Mouse (Mus musculus) ES-Bruce4 (cell line): ENCODE measurements around the gene Kri1. TPM values are rescaled to one million over a fixed set of nuclear protein-coding genes. Genes with fewer than 3 reads are reported as not detected.
"Not testable (repeated sequence)": the region's sequence is repeated elsewhere in the genome, so short reads cannot be mapped to it uniquely, and the experiment has no call there.

Experiments
- H3K27ac ChIP-seq: 2 replicates; pipeline ENCODE4 v1.5.1; 2012; ENCODE audit warnings: low read length, inconsistent platforms; ENCODE audit not compliant: insufficient read depth
- H3K27me3 ChIP-seq: 2 replicates; pipeline ENCODE4 v1.6.1; 2012; ENCODE audit warnings: mild to moderate bottlenecking, low read length, inconsistent platforms; ENCODE audit not compliant: control insufficient read depth, poor library complexity, insufficient read depth, severe bottlenecking
- H3K36me3 ChIP-seq: 2 replicates; pipeline ENCODE4 v1.6.1; 2012; ENCODE audit warnings: inconsistent platforms, mild to moderate bottlenecking, low read length, moderate library complexity; ENCODE audit not compliant: control insufficient read depth, poor library complexity, insufficient read depth, severe bottlenecking
- H3K4me1 ChIP-seq: one replicate; pipeline ENCODE4 v1.8.1; 2011; ENCODE audit warnings: low read length; ENCODE audit not compliant: control insufficient read depth, insufficient read depth
- H3K4me3 ChIP-seq: 2 replicates; pipeline ENCODE4 v1.5.1; 2011; ENCODE audit warnings: low read depth, mild to moderate bottlenecking, low read length
- H3K9ac ChIP-seq: 2 replicates; pipeline ENCODE4 v1.6.1; 2012; ENCODE audit warnings: low read depth, mild to moderate bottlenecking, inconsistent platforms; ENCODE audit not compliant: poor library complexity, severe bottlenecking
- H3K9me3 ChIP-seq: replicated peaks from 2 replicates; pipeline ENCODE4 v1.6.1; 2012; ENCODE audit warnings: mild to moderate bottlenecking, low read length, inconsistent platforms; ENCODE audit not compliant: control insufficient read depth, poor library complexity, insufficient read depth, severe bottlenecking
- CTCF ChIP-seq: IDR thresholded peaks from one replicate; pipeline ENCODE4 v1.8.1; 2011; ENCODE audit warnings: low read depth, low read length
- EP300 ChIP-seq: IDR thresholded peaks from 2 replicates; pipeline ENCODE4 v1.6.1; 2011; ENCODE audit warnings: low read depth, low read length; ENCODE audit not compliant: insufficient read depth
- POLR2A ChIP-seq: IDR thresholded peaks from one replicate; pipeline ENCODE4 v1.8.1; 2011; ENCODE audit warnings: low read length; ENCODE audit not compliant: insufficient read depth
- polyA plus RNA-seq: library from polyadenylated mRNA; stranded (reverse); fragments of >200 nt; gene quantifications from 2 replicates; pipeline ENCODE4 v1.2.4, GENCODE M21; 2011; ENCODE audit warnings: low read depth; ENCODE audit not compliant: missing spikeins, insufficient read depth, insufficient read length

Kri1 gene
- polyA plus RNA-seq, 1 experiment, result 41.7 TPM

- Histone ChIP-seq H3K9me3 (no peaks in the 10 kb centered on the region), H3K36me3 (peaks cover 36% of the 10 kb centered on the region), H3K9ac (no peak overlapping the region), H3K4me3 (no peak overlapping the region), H3K27ac (no peak overlapping the region), H3K4me1 (no peaks in the 10 kb centered on the region), H3K27me3 (no peaks in the 10 kb centered on the region)
- TF ChIP-seq CTCF, result no peak
- no peak for TF ChIP-seq EP300
- TF ChIP-seq POLR2A, result no peak
These were observed 12.6 kb downstream of the Kri1 start for GRCm38 (mm10) chr9:21275013-21275710.

GRCm38 (mm10) chr9:21274336-21274735 lies 13.4 kb downstream of the Kri1 start:
- H3K27me3 ChIP-seq, result no peaks in the 10 kb centered on the region
- H3K4me1 ChIP-seq, result no peaks in the 10 kb centered on the region
- no peak overlapping the region for H3K9ac ChIP-seq
- no peak overlapping the region for H3K27ac ChIP-seq
- H3K4me3 ChIP-seq, result no peak overlapping the region
- TF ChIP-seq EP300, result no peak
- no peak for TF ChIP-seq POLR2A
- no peak for TF ChIP-seq CTCF
- H3K9me3 ChIP-seq, result no peaks in the 10 kb centered on the region
- H3K36me3 ChIP-seq, result peaks cover 38% of the 10 kb centered on the region

GRCm38 (mm10) chr9:21273520-21274228 lies 14.1 kb downstream of the Kri1 start:
- no peak overlapping the region for H3K27ac ChIP-seq

GRCm38 (mm10) chr9:21273094-21273493 lies 14.7 kb downstream of the Kri1 start:
- Histone ChIP-seq H3K9ac (no peak overlapping the region), H3K27me3 (no peaks in the 10 kb centered on the region), H3K27ac (no peak overlapping the region), H3K4me1 (no peaks in the 10 kb centered on the region), H3K4me3 (no peak overlapping the region), H3K9me3 (no peaks in the 10 kb centered on the region), H3K36me3 (peaks cover 47% of the 10 kb centered on the region)
- no peak for TF ChIP-seq CTCF
- TF ChIP-seq POLR2A, result no peak
- no peak for TF ChIP-seq EP300

More at GRCm38 (mm10) chr9:21273520-21274228, 14.1 kb downstream of the Kri1 start:
- H3K4me1 ChIP-seq, result no peaks in the 10 kb centered on the region
- no peaks in the 10 kb centered on the region for H3K9me3 ChIP-seq
- no peak overlapping the region for H3K4me3 ChIP-seq
- no peak overlapping the region for H3K9ac ChIP-seq
- H3K36me3 ChIP-seq, result peaks cover 41% of the 10 kb centered on the region
- no peak for TF ChIP-seq EP300
- no peak for TF ChIP-seq POLR2A
- no peak for TF ChIP-seq CTCF
- no peaks in the 10 kb centered on the region for H3K27me3 ChIP-seq

GRCm38 (mm10) chr9:21272391-21272790 lies 15.4 kb downstream of the Kri1 start:
- no peaks in the 10 kb centered on the region for H3K9me3 ChIP-seq
- H3K9ac ChIP-seq, result no peak overlapping the region
- H3K4me3 ChIP-seq, result no peak overlapping the region
- H3K27ac ChIP-seq, result no peak overlapping the region
- H3K27me3 ChIP-seq, result no peaks in the 10 kb centered on the region
- TF ChIP-seq CTCF (no peak), EP300 (no peak), POLR2A (no peak)
- no peaks in the 10 kb centered on the region for H3K4me1 ChIP-seq
- H3K36me3 ChIP-seq, result peaks cover 48% of the 10 kb centered on the region

GRCm38 (mm10) chr9:21269590-21269989 lies 18.2 kb downstream of the Kri1 start:
- peaks cover 41% of the 10 kb centered on the region for H3K36me3 ChIP-seq
- H3K4me3 ChIP-seq, H3K9me3 ChIP-seq, H3K4me1 ChIP-seq, H3K27ac ChIP-seq, H3K9ac ChIP-seq, H3K27me3 ChIP-seq: not testable (repeated sequence)
